Mouse (Mus musculus) neural tube, embryonic 15.5 days (tissue): Measurements from ENCODE around the gene Trim13. TPM values are rescaled to one million over a fixed set of nuclear protein-coding genes. Genes with fewer than 3 reads are reported as not detected.
"Not testable (repeated sequence)": the region's sequence is repeated elsewhere in the genome, so short reads cannot be mapped to it uniquely, and the experiment has no call there.

ENCODE experiments used
- ATAC-seq: fragments of 200-750 bp; cut with Nextera tagmentation; 2 replicates; pipeline ENCODE4 v1.8.0; 2017; ENCODE audit warnings: mild to moderate bottlenecking, moderate TSS enrichment, moderate library complexity; ENCODE audit not compliant: low FRiP score
- H3K27ac ChIP-seq: fragments of 300-500 bp; sonication (generic); replicated peaks from 2 replicates; pipeline ENCODE4 v1.5.1; 2015; ENCODE audit warnings: mild to moderate bottlenecking, inconsistent platforms
- H3K27me3 ChIP-seq: fragments of 300-500 bp; sonication (generic); replicated peaks from 2 replicates; pipeline ENCODE4 v1.6.1; 2015; ENCODE audit warnings: inconsistent platforms
- H3K36me3 ChIP-seq: fragments of 300-500 bp; sonication (generic); 2 replicates; pipeline ENCODE4 v1.6.1; 2015; ENCODE audit warnings: inconsistent platforms
- H3K4me1 ChIP-seq: fragments of 300-500 bp; sonication (generic); 2 replicates; pipeline ENCODE4 v1.6.1; 2015; ENCODE audit warnings: inconsistent platforms
- H3K4me2 ChIP-seq: fragments of 300-500 bp; sonication (generic); 2 replicates; pipeline ENCODE4 v1.6.1; 2015; ENCODE audit warnings: inconsistent platforms, mild to moderate bottlenecking, moderate library complexity
- H3K4me3 ChIP-seq: fragments of 300-500 bp; sonication (generic); replicated peaks from 2 replicates; pipeline ENCODE4 v1.5.1; 2015; ENCODE audit warnings: mild to moderate bottlenecking, inconsistent platforms
- H3K9ac ChIP-seq: fragments of 300-500 bp; sonication (generic); replicated peaks from 2 replicates; pipeline ENCODE4 v1.6.1; 2015; ENCODE audit warnings: mild to moderate bottlenecking, inconsistent platforms
- H3K9me3 ChIP-seq: fragments of 300-500 bp; sonication (generic); replicated peaks from 2 replicates; pipeline ENCODE4 v1.6.1; 2016; ENCODE audit warnings: inconsistent platforms
- WGBS: fragments of 180-500 bp; shearing (Covaris S2); methylation state at CpG from one replicate; pipeline ENCODE4 v1.1.7; 2015; ENCODE audit warnings: mixed read lengths; 5-methylcytosine and 5-hydroxymethylcytosine counted together
- polyA plus RNA-seq: library from polyadenylated mRNA; unstranded; fragments of >200 nt; fragmentation: Nextera tagmentation; extraction: Ambion mirVana; gene quantifications from 2 replicates; pipeline ENCODE4 v1.2.1, GENCODE M21; 2015

Trim13 gene
- polyA plus RNA-seq, 1 experiment from 2014 or later = 44.8 TPM

DNA sequence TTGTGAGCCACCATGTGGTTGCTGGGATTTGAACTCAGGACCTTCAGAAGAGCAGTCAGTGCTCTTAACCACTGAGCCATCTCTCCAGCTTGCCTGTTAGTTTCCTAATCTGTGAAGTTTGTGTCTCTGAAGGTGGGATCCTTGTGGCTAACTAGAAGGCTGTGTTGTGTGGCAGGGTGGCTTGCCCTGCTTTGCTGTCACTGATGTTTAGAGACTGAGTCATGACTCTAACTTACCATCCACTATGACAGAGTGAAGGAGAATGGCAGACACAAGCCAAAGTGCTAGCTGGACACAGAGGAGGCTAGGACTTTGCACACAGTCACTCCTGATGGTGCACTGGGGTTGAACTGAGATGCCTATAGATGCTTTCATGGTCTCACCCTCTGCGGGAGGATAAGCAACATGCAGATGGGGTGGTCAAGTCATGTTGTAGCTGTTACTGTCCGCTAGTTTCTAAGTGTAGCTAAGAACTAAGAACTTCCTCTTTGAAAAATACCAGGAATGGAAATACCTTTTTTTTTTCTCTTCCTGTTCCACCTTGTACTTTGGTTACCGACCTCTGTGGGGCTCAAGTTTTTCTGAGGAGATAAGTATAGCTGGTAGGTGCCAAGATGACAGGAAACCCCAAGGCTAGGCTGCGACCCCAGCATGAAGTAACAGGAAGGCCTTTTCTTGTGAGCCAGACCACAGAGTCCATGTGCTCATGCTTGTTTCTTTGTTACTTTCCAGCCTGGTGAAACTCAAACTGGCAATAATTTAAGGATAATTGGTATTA is 8.6 kb upstream of the Trim13 start:
- no peak overlapping the region for H3K4me3 ChIP-seq
- no peaks in the 10 kb centered on the region for H3K36me3 ChIP-seq
- no peaks in the 10 kb centered on the region for H3K4me1 ChIP-seq
- no peak for ATAC-seq
- H3K27ac ChIP-seq = no peak overlapping the region
- no peaks in the 10 kb centered on the region for H3K27me3 ChIP-seq
- H3K9me3 ChIP-seq = no peaks in the 10 kb centered on the region
- H3K9ac ChIP-seq = no peak overlapping the region
- 88% methylated on average over 4 of the region's 4 CpGs for WGBS
- H3K4me2 ChIP-seq = no peak overlapping the region

DNA sequence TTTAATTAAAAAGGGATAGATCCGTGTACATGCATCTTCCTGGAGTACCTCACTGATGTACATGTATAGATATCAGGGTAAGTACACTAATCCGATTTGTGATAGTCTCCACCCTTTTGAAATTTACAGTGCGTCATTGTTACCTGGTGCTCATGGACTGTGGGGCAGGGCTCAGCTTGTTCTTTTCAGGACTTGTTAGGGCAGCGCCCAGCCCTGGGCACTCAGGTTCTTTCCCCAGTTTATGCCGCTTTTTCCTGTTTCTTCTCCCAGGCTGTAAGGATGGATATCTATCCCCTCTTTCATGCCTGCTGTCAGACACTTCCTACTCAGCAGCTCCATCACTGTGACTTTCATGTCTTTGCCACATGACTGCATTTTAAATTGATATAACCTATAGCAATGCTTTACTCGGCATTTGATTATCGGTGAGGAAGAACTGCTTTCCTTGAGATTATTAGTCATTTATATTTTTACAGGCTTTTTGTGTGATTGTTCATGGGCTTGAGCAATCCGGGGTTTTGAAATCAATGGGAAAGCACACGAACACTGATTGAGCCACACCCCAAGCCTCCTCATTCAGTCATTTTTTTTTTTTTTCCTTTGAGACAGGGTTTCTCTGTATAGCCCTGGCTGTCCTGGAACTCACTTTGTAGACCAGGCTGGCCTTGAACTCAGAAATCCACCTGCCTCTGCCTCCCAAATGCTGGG is 1.2 kb upstream of the Trim13 start:
- Histone ChIP-seq H3K4me2 (no peak overlapping the region), H3K4me3 (no peak overlapping the region), H3K4me1 (peaks cover 20% of the 10 kb centered on the region), H3K27me3 (no peaks in the 10 kb centered on the region), H3K36me3 (no peaks in the 10 kb centered on the region), H3K27ac (no peak overlapping the region), H3K9ac (no peak overlapping the region), H3K9me3 (no peaks in the 10 kb centered on the region)
- ATAC-seq = no peak
- WGBS = 92% methylated on average over 9 of the region's 9 CpGs

DNA sequence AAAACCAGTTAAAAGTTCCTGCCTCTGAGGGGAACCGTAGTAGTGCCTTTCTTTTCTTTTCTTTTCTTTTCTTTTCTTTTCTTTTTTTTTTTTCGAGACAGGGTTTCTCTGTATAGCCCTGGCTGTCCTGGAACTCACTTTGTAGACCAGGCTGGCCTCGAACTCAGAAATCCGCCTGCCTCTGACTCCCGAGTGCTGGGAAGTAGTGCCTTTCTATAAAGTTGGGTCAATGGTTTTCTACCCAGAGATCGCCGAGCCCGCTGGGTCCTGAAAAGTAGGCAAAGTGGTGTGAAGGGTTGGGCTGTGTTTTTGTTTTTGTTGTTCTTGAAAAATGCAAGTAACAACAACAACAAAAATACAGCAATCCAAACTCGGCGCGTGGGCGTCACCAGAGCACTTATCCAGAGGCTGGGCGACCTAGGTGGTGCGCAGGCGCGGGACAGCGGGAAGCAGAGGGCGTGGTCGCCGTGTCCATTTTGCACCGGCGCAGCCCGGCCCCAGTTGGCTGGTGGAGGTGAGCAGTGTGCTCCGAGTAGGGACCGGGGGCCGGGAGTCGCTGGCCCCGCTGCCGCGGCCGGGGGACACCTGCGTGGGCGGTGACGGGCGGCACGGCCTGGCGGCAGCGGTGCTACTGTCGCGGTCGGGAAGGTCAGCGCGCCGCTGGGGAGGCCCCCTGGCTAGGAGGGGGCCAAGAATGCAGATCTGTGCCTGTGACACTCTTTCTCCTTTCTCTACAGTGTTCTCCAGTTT is 1.2 kb downstream of the Trim13 start:
- peak overlapping the region; percentile 64 for H3K4me2 ChIP-seq
- peak; percentile 98 for ATAC-seq
- H3K27me3 ChIP-seq = no peaks in the 10 kb centered on the region
- peak overlapping the region; percentile 81 for H3K4me3 ChIP-seq
- peaks cover 5% of the 10 kb centered on the region for H3K36me3 ChIP-seq
- H3K27ac ChIP-seq = peak overlapping the region; percentile 84
- no peaks in the 10 kb centered on the region for H3K9me3 ChIP-seq
- H3K4me1 ChIP-seq = peaks cover 29% of the 10 kb centered on the region
- WGBS = 4% methylated on average over 44 of the region's 44 CpGs
- peak overlapping the region; percentile 93 for H3K9ac ChIP-seq

DNA sequence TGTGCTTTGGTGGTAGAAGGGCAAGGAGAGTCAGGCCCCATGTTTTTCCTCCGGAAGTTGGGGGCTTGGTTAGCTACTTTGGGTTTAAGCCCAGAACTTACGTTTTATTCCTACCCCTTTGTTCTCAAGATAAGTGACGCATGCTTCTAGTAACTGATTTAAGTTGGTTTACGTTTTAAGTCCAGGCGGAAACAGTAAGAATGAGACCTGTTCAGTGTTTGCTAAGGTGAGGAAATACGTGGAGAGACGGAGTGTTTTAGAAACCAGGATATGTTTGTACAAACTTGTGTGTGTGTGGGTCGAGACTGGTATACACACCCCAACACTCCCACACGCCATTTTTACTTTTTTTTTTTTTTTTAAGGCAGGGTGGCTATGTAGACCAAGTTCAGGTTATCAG is 3.3 kb downstream of the Trim13 start:
- Histone ChIP-seq H3K9ac (no peak overlapping the region), H3K27ac (no peak overlapping the region), H3K4me1 (peaks cover 29% of the 10 kb centered on the region), H3K9me3 (no peaks in the 10 kb centered on the region), H3K4me3 (no peak overlapping the region), H3K36me3 (peaks cover 25% of the 10 kb centered on the region), H3K27me3 (no peaks in the 10 kb centered on the region), H3K4me2 (peak overlapping the region; percentile 64)
- no peak for ATAC-seq
- WGBS = 90% methylated on average over 9 of the region's 9 CpGs

DNA sequence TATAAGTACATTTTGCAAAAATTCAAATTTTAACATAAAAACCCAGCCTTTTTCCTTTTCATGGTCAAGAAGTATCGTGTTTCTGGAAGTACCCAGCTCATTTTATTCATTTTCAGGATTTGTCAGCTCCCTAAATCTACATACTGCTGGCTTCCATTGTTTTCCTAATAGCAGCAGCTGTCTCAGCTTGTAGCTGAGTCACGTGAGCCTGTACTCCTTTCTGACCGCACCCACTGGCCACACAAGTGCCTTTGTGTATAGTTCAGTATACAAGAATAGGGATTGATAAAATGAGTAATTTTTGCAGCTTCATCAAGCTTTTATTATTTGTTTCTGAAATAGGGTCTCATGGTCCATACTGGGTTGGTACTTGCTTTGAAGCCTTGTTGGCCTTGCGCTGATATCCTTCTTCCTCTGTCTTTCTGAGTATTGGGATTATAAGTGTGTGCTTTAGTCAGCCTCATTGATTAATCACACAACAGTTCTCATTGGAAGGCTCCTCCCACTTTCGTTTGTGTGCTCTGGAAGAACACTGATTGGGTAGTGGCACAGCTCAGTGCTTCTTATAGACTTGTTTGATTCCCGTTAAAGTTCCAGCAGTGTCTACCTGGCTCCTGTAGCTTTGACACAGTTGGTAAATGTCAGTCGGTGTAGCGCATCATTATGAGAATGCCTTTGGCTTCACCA is 5.2 kb downstream of the Trim13 start:
- no peak overlapping the region for H3K4me2 ChIP-seq
- H3K4me3 ChIP-seq = no peak overlapping the region
- 61% methylated on average over 8 of the region's 8 CpGs for WGBS
- H3K36me3 ChIP-seq = peaks cover 37% of the 10 kb centered on the region
- H3K4me1 ChIP-seq = peaks cover 29% of the 10 kb centered on the region
- no peak overlapping the region for H3K27ac ChIP-seq
- ATAC-seq = no peak
- no peak overlapping the region for H3K9ac ChIP-seq
- no peaks in the 10 kb centered on the region for H3K27me3 ChIP-seq
- no peaks in the 10 kb centered on the region for H3K9me3 ChIP-seq

DNA sequence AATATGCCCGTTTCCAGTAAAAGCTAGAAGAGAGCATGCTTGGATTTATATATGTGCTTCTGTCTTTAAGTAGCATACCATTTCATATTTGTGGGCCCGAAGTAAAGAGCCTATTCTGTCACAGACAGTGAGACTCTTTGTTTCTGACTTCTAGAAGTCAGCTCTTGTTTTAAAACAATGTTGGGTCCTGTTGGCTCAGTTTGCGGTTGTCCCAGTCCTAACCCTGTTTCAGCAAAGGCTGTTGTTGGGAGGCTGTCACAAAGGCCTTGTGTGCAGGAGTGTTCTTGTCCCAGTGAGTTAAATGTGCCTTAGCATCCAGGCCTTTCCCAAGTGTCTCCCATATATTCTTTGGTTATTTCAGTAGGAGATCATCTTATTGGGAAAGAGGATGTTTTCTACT is 6.0 kb downstream of the Trim13 start:
- ATAC-seq = no peak
- 84% methylated on average over 3 of the region's 3 CpGs for WGBS
- Histone ChIP-seq H3K36me3 (peaks cover 40% of the 10 kb centered on the region), H3K27ac (no peak overlapping the region), H3K4me3 (no peak overlapping the region), H3K4me1 (peaks cover 28% of the 10 kb centered on the region), H3K9ac (no peak overlapping the region), H3K4me2 (no peak overlapping the region), H3K27me3 (no peaks in the 10 kb centered on the region), H3K9me3 (no peaks in the 10 kb centered on the region)

DNA sequence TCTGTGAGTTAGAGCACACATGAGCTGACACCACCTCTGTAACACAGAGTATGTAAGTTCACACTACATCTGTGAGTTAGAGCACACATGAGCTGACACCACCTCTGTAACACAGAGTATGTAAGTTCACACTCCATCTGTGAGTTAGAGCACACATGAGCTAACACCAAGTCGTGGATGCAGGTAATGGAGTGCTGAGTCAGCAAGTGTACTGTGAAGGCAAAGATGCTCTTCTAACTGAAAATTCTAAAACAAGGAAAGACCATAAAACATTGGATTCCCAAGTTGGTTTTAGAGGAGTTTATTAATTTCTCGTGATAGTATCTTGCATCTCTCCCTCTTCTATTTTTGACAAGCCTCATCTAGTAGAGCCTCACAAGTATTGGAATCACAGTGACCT is 8.0 kb downstream of the Trim13 start:
- not testable (repeated sequence) for H3K9me3 ChIP-seq, H3K4me2 ChIP-seq, ATAC-seq, H3K27ac ChIP-seq, H3K9ac ChIP-seq, H3K27me3 ChIP-seq, H3K4me3 ChIP-seq
- Histone ChIP-seq H3K4me1 (peaks cover 16% of the 10 kb centered on the region), H3K36me3 (peaks cover 40% of the 10 kb centered on the region)
- 93% methylated on average over 2 of the region's 2 CpGs for WGBS

DNA sequence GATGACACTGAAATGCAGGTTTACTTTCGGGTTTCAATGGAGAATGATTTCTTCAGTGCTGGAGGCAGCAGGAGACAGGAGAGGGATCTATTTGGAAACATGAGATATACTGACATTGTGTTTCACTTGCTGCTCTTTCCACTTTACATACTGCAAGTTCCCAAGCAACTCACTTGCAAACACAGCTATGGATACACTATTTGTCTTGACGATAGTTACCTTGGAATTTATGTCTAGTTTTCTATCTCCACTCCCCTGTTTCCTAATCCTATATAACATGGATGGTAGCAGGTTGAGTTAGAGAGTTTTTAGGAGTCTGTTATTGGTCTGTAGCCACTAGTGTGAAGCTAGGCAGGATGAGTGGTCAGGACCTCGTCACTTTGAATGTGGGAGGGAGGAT is 9.1 kb downstream of the Trim13 start, which contains the start of gene Kcnrg:
Gene Kcnrg, plus strand, starts transcription at position 301 of the 400 bp plus-strand sequence.
- Histone ChIP-seq H3K9ac (no peak within 1 kb of the TSS), H3K4me2 (no peak within 1 kb of the TSS), H3K27me3 (no peaks in the 10 kb centered on the region), H3K36me3 (peaks cover 40% of the 10 kb centered on the region), H3K4me3 (no peak within 1 kb of the TSS), H3K27ac (no peak within 1 kb of the TSS), H3K9me3 (no peaks in the 10 kb centered on the region), H3K4me1 (0 out of 2 replicates have a peak, but pooled peaks cover 7% of the 10 kb centered on the region)
- no peak for ATAC-seq
- WGBS = 86% methylated on average over 3 of the region's 3 CpGs

DNA sequence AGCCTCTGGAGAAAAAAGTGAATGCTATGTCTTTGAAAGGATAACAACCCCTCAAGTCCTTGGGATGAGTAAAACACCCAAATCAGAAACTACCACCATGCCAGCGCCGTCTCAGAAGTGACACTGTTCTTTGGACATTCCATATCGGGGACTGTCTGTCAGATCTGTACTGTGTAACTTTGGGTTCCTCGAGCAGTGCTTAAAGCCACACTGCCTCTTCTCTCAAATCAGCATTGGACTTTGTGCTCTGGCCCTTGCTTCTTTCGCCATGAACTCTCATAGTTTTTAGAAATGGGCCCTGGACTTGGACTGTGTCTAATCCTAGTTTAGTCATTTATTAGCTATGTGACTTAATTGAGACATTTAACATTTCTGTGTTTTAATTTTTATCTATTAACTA is 13.7 kb downstream of the Trim13 start:
- no peak overlapping the region for H3K27ac ChIP-seq
- no peak overlapping the region for H3K9ac ChIP-seq
- no peaks in the 10 kb centered on the region for H3K4me1 ChIP-seq
- H3K36me3 ChIP-seq = peaks cover 14% of the 10 kb centered on the region
- no peak overlapping the region for H3K4me3 ChIP-seq
- no peaks in the 10 kb centered on the region for H3K9me3 ChIP-seq
- no peak for ATAC-seq
- no peak overlapping the region for H3K4me2 ChIP-seq
- no peaks in the 10 kb centered on the region for H3K27me3 ChIP-seq
- 93% methylated on average over 5 of the region's 5 CpGs for WGBS

DNA sequence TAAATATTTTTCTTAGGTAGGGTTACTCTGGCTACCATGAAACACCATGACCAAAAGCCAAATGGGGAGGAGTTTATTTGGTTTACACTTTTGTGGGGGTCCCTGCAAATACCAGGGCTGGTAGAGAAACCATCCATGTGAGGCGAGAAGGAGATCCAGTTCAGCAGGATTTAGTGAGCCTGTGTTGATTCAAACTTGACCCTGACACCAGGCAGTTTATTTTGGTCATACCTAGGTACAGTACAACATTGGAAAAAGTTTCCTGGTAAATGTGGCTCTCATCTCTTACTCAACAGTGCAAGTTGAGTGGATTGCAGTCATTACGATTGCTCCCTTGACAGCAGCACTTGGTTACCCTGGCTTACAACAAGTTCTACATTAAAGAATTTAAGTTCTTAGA is 15.3 kb downstream of the Trim13 start:
- WGBS = 95% methylated on average over 2 of the region's 2 CpGs
- no peak overlapping the region for H3K27ac ChIP-seq
- ATAC-seq = no peak

DNA sequence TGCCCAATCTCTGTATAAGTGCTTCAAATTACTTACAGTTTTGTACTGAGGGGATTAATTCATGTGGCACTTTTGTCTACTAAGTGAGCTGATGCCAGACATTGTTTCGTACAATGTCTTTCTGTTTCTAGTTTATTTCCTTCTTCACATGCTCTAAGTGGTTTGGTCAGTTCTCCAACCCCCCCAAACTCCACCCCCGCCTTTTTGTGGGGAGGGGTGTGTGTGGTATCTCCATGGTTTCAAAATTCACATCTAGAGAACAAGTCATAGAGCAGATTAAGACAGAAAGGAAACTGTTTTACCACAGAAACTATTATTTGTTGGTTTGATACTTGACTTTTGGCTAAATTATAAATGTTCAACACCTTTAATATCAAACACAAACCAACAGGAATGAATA is 22.3 kb downstream of the Trim13 start:
- no peaks in the 10 kb centered on the region for H3K4me1 ChIP-seq
- H3K4me2 ChIP-seq = no peak overlapping the region
- no peaks in the 10 kb centered on the region for H3K27me3 ChIP-seq
- no peak overlapping the region for H3K9ac ChIP-seq
- H3K27ac ChIP-seq = no peak overlapping the region
- no peak overlapping the region for H3K4me3 ChIP-seq
- H3K36me3 ChIP-seq = no peaks in the 10 kb centered on the region
- ATAC-seq = no peak
- WGBS = 98% methylated on average over 2 of the region's 2 CpGs
- H3K9me3 ChIP-seq = no peaks in the 10 kb centered on the region

More for the DNA sequence above, 15.3 kb downstream of the Trim13 start:
- H3K36me3 ChIP-seq = 0 out of 2 replicates have a peak, but pooled peaks cover 6% of the 10 kb centered on the region
- H3K9me3 ChIP-seq = no peaks in the 10 kb centered on the region
- H3K27me3 ChIP-seq = no peaks in the 10 kb centered on the region
- H3K9ac ChIP-seq = no peak overlapping the region
- no peaks in the 10 kb centered on the region for H3K4me1 ChIP-seq
- no peak overlapping the region for H3K4me3 ChIP-seq
- no peak overlapping the region for H3K4me2 ChIP-seq
